Mouse (Mus musculus) CD8-positive naive resting alpha-beta T cell, adult 2 months (primary cell): ENCODE results near the gene Ccdc172.

Experiments
- DNase-seq, 2 experiments: peaks; one replicate each; pipeline ENCODE4 v3.0.0; 2022; ENCODE audit warnings: low read depth in 2 of 2, low spot score in 2 of 2

Gene Ccdc172

DNA sequence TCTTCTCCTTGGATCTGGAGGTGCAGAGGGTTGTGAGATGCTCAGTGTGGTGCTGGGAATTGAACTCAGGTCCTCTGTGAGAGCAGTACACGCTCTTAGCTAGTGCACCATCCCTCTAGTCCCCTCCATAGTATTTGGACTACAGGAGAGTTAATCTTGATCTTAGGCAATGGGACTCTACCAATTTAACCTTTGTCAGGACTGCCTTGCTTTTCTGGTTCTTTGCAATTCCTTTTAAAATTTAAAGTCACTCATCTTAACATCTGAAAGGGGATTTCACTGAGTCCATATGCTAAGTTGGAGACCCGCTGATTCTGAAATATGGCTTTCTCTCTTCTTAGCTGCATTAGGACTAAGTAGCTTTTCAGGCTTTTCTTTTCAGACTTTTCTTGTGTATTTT lies 59.8 kb downstream of the Ccdc172 start:
- DNase-seq = no peak

DNA sequence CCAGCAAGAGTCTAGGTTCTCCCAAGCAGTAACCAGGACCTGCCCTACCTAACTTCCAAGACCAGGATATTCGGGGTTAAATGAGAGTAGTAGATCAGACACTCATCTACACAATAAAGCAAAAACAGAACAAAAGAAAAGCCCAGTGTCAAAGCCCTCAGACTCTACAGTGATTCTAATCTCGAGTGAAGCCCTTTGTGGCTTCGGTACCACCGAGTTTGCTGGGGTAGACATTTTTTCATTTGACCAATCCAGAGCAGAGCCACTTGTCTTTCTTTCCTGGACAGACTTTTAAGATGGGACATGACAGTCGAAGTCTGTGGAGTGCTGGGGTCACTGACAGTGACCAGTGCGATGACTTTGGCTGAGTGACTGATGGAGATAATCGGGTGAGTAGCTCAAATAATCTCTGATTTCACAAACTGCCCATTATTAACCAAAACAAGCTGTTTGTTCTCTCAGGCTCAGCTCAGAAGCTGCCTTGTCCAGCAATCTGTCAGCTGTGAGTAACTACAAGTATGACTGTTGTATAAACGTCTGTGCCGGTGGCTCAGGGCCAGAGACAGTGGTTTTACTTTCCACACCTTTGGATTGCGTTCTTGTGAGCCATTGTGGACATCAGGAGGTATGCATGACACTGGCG lies 60.8 kb downstream of the Ccdc172 start:
- DNase-seq = no peak

DNA sequence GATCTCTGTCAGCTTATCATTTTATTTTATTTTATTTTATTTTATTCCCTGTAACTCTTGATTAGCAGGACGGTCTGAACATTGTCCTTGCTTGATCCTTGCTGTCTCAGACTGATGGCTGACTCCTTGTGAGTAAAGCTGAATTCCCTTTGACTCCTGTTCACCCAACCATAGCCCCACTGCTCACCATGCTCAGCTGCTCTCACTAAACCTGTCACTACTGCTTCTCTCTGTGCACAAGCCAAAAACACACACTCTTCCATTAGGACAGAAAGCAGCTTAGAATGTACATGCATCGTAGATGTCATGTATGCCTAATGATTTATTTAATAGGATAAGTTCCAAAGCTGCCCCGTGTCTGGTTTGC lies 61.3 kb downstream of the Ccdc172 start:
- no peak for DNase-seq

DNA sequence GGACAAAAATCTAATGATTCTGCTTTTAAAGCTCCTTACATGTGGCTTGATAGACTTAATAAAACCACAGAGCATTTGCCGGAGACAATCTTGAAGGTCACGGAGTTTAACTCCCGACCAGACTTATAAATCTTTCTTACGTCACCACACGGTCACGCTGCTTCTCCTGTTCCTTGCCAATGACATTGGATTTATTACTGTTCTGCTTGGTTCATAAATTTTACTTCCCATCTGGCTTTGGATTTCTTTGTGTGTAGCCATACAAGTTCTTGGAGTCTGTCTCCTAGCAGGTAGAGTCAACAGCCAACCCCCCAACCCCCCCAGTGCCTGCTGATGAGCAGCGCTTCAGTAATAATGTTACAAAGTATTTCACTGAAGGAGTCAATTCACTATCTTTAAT lies 70.2 kb downstream of the Ccdc172 start:
- no peak for DNase-seq

DNA sequence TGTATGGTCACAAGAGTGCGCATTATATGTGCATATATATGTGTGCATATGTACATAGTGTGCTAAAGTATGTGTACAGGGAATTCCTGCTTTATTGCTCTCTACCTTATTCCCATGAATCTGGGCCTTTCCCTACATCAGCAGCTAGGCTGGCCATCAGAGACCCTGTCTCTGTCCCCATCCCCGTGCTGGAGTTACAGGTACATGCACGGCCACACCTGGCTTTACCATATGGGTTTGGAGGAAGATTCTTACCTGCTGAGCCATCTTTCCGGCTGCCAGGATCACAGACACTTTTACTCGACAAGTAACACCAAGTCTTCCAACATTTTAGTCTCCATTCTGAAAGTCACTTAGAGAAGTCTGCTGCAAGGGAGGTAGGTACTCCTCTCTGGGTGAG lies 71.2 kb downstream of the Ccdc172 start:
- DNase-seq = no peak

DNA sequence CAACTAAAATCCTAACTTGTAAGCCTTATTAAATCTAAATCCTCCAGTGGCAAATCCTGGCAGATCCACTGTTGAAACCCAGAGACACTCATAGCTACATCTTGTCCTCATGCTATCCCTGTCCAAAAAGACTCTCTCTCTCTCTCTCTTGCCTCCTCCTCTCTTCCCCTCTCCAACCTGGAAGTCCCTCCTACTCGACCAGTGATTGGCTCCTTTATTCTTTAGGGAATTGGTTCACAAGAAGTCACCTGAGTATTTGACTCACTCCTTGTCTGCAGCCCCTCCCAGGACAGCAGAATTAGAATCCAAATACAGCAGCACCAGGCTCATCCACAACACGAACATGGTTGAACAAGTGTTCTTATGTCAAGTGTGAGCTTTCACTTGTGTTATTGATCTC lies 74.3 kb downstream of the Ccdc172 start:
- DNase-seq = no peak

DNA sequence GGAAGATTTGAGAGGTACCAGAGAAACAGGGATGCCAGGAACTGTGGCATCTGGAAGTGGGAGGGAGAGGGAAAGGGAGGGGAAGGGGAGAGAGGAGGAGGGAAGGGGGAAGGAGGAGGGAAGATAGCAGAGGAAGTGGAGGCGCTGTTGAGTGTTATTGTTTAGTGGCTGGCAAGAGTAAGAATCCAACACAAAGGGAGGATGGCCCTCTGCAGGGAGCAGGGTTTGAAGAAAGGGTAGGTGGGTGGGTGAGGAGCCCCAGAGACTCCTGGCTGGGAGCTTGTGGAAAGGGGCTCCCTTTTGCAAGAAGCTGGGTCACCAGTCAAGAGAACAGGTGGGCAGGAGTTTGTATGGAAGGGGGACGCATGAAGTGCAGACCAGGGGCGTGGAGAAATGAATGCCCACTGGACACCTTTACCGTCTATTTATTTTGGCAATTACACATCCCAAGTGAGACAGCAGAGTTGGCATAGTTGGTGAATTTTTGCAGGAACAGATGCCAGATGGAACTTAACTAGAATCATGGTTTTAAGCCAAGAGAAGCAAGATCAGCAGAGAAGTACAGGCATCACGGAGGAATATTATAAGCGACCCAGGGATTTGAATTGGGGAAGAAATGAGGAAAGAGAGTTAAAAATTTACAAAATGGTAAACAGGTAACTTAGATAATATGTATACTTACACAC lies 78.6 kb downstream of the Ccdc172 start:
- DNase-seq = no peak

DNA sequence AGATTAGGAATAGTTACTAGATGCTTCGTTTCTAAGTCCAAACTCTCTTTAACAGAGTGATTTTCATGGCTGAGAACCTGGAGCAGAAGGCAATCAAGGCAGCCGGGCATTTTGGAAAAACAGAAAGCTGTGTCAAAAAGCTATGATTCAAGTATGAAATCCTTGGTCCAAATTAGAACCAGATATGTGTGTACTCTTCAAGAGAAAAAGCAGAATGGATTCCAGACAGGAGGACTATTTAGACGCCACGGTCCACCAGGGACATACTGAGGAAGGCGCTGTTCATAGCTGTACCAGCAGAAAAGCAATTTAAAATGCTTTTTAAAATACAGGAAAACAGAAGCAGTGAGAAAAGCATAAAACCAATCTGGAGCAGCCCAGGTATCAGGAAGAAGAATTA lies 88.6 kb downstream of the Ccdc172 start:
- DNase-seq = no peak
